Mouse (Mus musculus): ENCODE results near the gene Il9r.
"Not testable (repeated sequence)": the region's sequence is repeated elsewhere in the genome, so short reads cannot be mapped to it uniquely, and the experiment has no call there.

Il9r gene

GRCm38 (mm10) chr11:32226124-32226871, 26.2 kb upstream of the Il9r start, which contains the start of gene Mpg:
Mpg (plus strand) TSS chr11:32226505.
- DNase-seq (ENCODE audit: low spot score), result peak; percentile 92

GRCm38 (mm10) chr11:32225222-32226104, 25.4 kb upstream of the Il9r start:
- peak; percentile 38 for DNase-seq (ENCODE audit: low spot score)

GRCm38 (mm10) chr11:32224468-32225139, 24.5 kb upstream of the Il9r start:
- DNase-seq (ENCODE audit: low spot score), result peak; percentile 90

GRCm38 (mm10) chr11:32223297-32223967, 23.4 kb upstream of the Il9r start:
- no peak for DNase-seq (ENCODE audit: low spot score)

GRCm38 (mm10) chr11:32222570-32223194, 22.6 kb upstream of the Il9r start:
- DNase-seq (ENCODE audit: low spot score), result peak; percentile 36

GRCm38 (mm10) chr11:32221951-32222409, 21.9 kb upstream of the Il9r start, which contains the start of gene Rhbdf1:
Rhbdf1 (minus strand) TSS chr11:32222300.
- peak; percentile 77 for DNase-seq (ENCODE audit: low spot score)

- DNase-seq (ENCODE audit: low spot score), result peak; percentile 84
Measured at GRCm38 (mm10) chr11:32221225-32221950, 21.3 kb upstream of the Il9r start.

- DNase-seq (ENCODE audit: low spot score), result no peak
Measured at GRCm38 (mm10) chr11:32220607-32221224, 20.6 kb upstream of the Il9r start.

- DNase-seq (ENCODE audit: low spot score), result no peak
Measured at GRCm38 (mm10) chr11:32219287-32219686, 19.2 kb upstream of the Il9r start.

- no peak for DNase-seq (ENCODE audit: low spot score)
Measured at GRCm38 (mm10) chr11:32218501-32219050, 18.5 kb upstream of the Il9r start.

GRCm38 (mm10) chr11:32216851-32217250, 16.8 kb upstream of the Il9r start:
- DNase-seq (ENCODE audit: low spot score), result peak; percentile 77

- DNase-seq (ENCODE audit: low spot score), result no peak
Measured at GRCm38 (mm10) chr11:32215372-32216162, 15.5 kb upstream of the Il9r start.

GRCm38 (mm10) chr11:32210623-32211022, 10.5 kb upstream of the Il9r start:
- DNase-seq (ENCODE audit: low spot score), result no peak

GRCm38 (mm10) chr11:32205058-32205873, 5.2 kb upstream of the Il9r start, which contains the start of gene Snrnp25:
Snrnp25 (plus strand) TSS chr11:32205415.
- peak; percentile 97 for DNase-seq (ENCODE audit: low spot score)

GRCm38 (mm10) chr11:32201922-32202685, 2.0 kb upstream of the Il9r start:
- DNase-seq (ENCODE audit: low spot score), result no peak

- not testable (repeated sequence) for DNase-seq (ENCODE audit: low spot score)
Measured at GRCm38 (mm10) chr11:32200992-32201391, 913 bp upstream of the Il9r start.

GRCm38 (mm10) chr11:32199230-32199629, 849 bp downstream of the Il9r start:
- DNase-seq (ENCODE audit: low spot score), result peak; percentile 1

All from urinary bladder, postnatal 14 days (tissue).